Mouse (Mus musculus): ENCODE results near the gene Eef1akmt2. TPM values are rescaled to one million over a fixed set of nuclear protein-coding genes. Genes with fewer than 3 reads are reported as not detected.
A peak's percentile ranks its signal among the peaks of the same experiment; 100 is the strongest.

The Eef1akmt2 gene
- total and polyA plus RNA-seq, 3 experiments, result 31.4 to 87.2 (median 35.9) TPM

GRCm38 (mm10) chr7:132853361-132853760 lies 888 bp upstream of the Eef1akmt2 start:
- peaks cover 3% of the 10 kb centered on the region; the same call in 1 of the 2 replicates for H3K79me2 ChIP-seq (replicated peaks; ENCODE audit: control insufficient read depth, extremely low read depth, insufficient read depth, poor library complexity, severe bottlenecking)
- TF ChIP-seq JUND (conservative IDR thresholded peaks at IDR 0.05; ENCODE audit: low read depth, low read length) (no peak), CTCF (conservative IDR thresholded peaks at IDR 0.05 in 1 of 2, IDR thresholded peaks at IDR 0.05 in 1 of 2; ENCODE audit: low read depth in 2 of 2, low read length in 2 of 2) (no peak), ZNF384 (IDR thresholded peaks at IDR 0.05; ENCODE audit: low read depth, low read length) (no peak), TCF12 (IDR thresholded peaks at IDR 0.05; ENCODE audit: low read depth, low read length) (no peak), PAX5 (IDR thresholded peaks at IDR 0.05; ENCODE audit: low read length) (no peak), KAT2A (IDR thresholded peaks at IDR 0.05; ENCODE audit: insufficient replicate concordance, low read length) (no peak)
- H3K4me3 ChIP-seq (replicated peaks in 1 of 3; ENCODE audit: low read depth in 2 of 3, low read length in 2 of 3, poor library complexity in 1 of 3), result no peak overlapping the region
- no peaks in the 10 kb centered on the region for H3K27me3 ChIP-seq (replicated peaks)
- peak overlapping the region; percentile 77 for H3K9ac ChIP-seq (ENCODE audit: insufficient read depth, low read depth)
- peaks cover 9 to 21% of the 10 kb centered on the region in 2 experiments for H3K36me3 ChIP-seq (replicated peaks in 1 of 2; ENCODE audit: control insufficient read depth in 1 of 2, insufficient read depth in 1 of 2, low read length in 1 of 2)
- in situ Hi-C loops (cut with MboI; ENCODE audit: low pct_ligation_motif_present, low pct_unique_long_range_greater_than_20kb, low sequenced_read_pairs) (no loop called here), dilution Hi-C loops (cut with MboI; ENCODE audit: extremely low pct_ligation_motif_present, extremely low pct_unique_long_range_greater_than_20kb, low sequenced_read_pairs) (no loop called here)
- no peak overlapping the region for H3K27ac ChIP-seq (ENCODE audit: insufficient read depth, low read depth)
- H3K4me2 ChIP-seq (ENCODE audit: insufficient read depth, low read depth, poor library complexity, severe bottlenecking), result peak overlapping the region; percentile 32; the same call in 1 of the 2 replicates
- no peak for DNase-seq (ENCODE audit: extremely low read depth)
- peaks cover 0 to 29% of the 10 kb centered on the region in 2 experiments; a peak in 3 of 4 replicates for H3K4me1 ChIP-seq (ENCODE audit: control insufficient read depth in 1 of 2, insufficient read depth in 2 of 2)
- H3K9me3 ChIP-seq (replicated peaks; ENCODE audit: low read length), result no peaks in the 10 kb centered on the region

DNA sequence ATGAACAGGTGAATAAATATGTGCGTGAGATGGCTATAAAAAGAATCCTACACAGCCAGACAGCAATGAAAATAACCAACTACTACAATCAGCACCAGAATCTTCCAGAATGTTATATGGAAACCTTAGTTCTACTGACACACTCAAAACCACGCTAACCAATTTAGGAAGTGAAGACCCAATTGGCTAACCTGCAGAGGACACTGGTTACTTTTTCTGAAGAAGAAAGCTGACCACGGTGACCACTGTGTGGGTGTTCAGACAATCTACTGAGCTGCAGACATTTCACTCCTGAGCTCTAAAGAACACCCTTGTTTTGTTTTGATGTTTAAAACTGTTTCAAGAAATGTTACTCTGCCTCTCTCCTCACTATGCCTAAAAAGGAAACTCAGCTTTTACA lies 9.3 kb downstream of the Eef1akmt2 start:
- H3K4me3 ChIP-seq (replicated peaks in 1 of 3; ENCODE audit: low read depth in 2 of 3, low read length in 2 of 3, poor library complexity in 1 of 3), result no peak overlapping the region
- peaks cover 16 to 61% of the 10 kb centered on the region in 2 experiments for H3K36me3 ChIP-seq (replicated peaks in 1 of 2; ENCODE audit: control insufficient read depth in 1 of 2, insufficient read depth in 1 of 2, low read length in 1 of 2)
- no peaks in the 10 kb centered on the region for H3K9me3 ChIP-seq (replicated peaks; ENCODE audit: low read length)
- H3K4me1 ChIP-seq (ENCODE audit: control insufficient read depth in 1 of 2, insufficient read depth in 2 of 2), result peaks cover 0 to 14% of the 10 kb centered on the region in 2 experiments; a peak in 2 of 4 replicates
- no peak for DNase-seq (ENCODE audit: extremely low read depth)
- in situ Hi-C loops (cut with MboI; ENCODE audit: low pct_ligation_motif_present, low pct_unique_long_range_greater_than_20kb, low sequenced_read_pairs) (no loop called here), dilution Hi-C loops (cut with MboI; ENCODE audit: extremely low pct_ligation_motif_present, extremely low pct_unique_long_range_greater_than_20kb, low sequenced_read_pairs) (no loop called here)
- TF ChIP-seq USF2 (conservative IDR thresholded peaks at IDR 0.05; ENCODE audit: low read depth, low read length), result no peak
- TF ChIP-seq JUN (IDR thresholded peaks at IDR 0.05; ENCODE audit: insufficient read depth, low read depth, low read length), result no peak
- no peak for TF ChIP-seq NELFE (IDR thresholded peaks at IDR 0.05; ENCODE audit: low read depth, low read length)
- TF ChIP-seq MAFK (IDR thresholded peaks at IDR 0.05; ENCODE audit: insufficient replicate concordance, low read length), result peak; percentile 45; the same call in 1 of the 2 replicates
- no peak for TF ChIP-seq ETS1 (conservative IDR thresholded peaks at IDR 0.05; ENCODE audit: low read depth, low read length)
- no peak for TF ChIP-seq SMC3 (IDR thresholded peaks at IDR 0.05; ENCODE audit: low read depth, low read length)
- no peak for TF ChIP-seq RAD21 (IDR thresholded peaks at IDR 0.05; ENCODE audit: low read depth, low read length)
- no peak for TF ChIP-seq ZMIZ1 (IDR thresholded peaks at IDR 0.05; ENCODE audit: low read depth, low read length)
- TF ChIP-seq NRF1 (IDR thresholded peaks at IDR 0.05; ENCODE audit: low read depth, low read length), result no peak
- TF ChIP-seq ZKSCAN1 (IDR thresholded peaks at IDR 0.05; ENCODE audit: borderline replicate concordance, low read depth, low read length), result no peak
- 0 out of 2 replicates have a peak, but pooled peaks have one; percentile 15 for TF ChIP-seq BHLHE40 (IDR thresholded peaks at IDR 0.05; ENCODE audit: low read depth, low read length)
- TF ChIP-seq TBP (conservative IDR thresholded peaks at IDR 0.05; ENCODE audit: low read depth, low read length), result no peak
- TF ChIP-seq POLR2A (IDR thresholded peaks at IDR 0.05; ENCODE audit: low read depth, low read length), result no peak
- 0 out of 2 replicates have a peak, but pooled peaks have one; percentile 22 for TF ChIP-seq EP300 (IDR thresholded peaks at IDR 0.05; ENCODE audit: low read length)
- TF ChIP-seq MAZ (IDR thresholded peaks at IDR 0.05; ENCODE audit: low read depth, low read length), result no peak
- no peak overlapping the region for H3K4me2 ChIP-seq (ENCODE audit: insufficient read depth, low read depth, poor library complexity, severe bottlenecking)
- H3K79me2 ChIP-seq (replicated peaks; ENCODE audit: control insufficient read depth, extremely low read depth, insufficient read depth, poor library complexity, severe bottlenecking), result no peaks in the 10 kb centered on the region
- no peaks in the 10 kb centered on the region for H3K27me3 ChIP-seq (replicated peaks)
- H3K9ac ChIP-seq (ENCODE audit: insufficient read depth, low read depth), result no peak overlapping the region
- H3K27ac ChIP-seq (ENCODE audit: insufficient read depth, low read depth), result no peak overlapping the region
